Mouse (Mus musculus): Measurements from ENCODE around the gene Itgb2.

Gene Itgb2

GRCm38 (mm10) chr10:77581023-77581407, 51.0 kb downstream of the Itgb2 start:
- no peaks in the 10 kb centered on the region for H3K9me3 ChIP-seq (ENCODE audit: low read length)
- H3K36me3 ChIP-seq (ENCODE audit: insufficient read depth, low read length): peaks cover 19% of the 10 kb centered on the region
- no peak for TF ChIP-seq NANOG (IDR thresholded peaks at IDR 0.05; ENCODE audit: borderline replicate concordance, low read length)
- TF ChIP-seq POU5F1 (IDR thresholded peaks at IDR 0.05; ENCODE audit: borderline replicate concordance, low read length): no peak
- TF ChIP-seq CTCF (conservative IDR thresholded peaks at IDR 0.05; ENCODE audit: low read length): no peak
- H3K4me3 ChIP-seq (replicated peaks; ENCODE audit: low read length): peak overlapping the region; percentile 94
- H3K4me1 ChIP-seq (replicated peaks; ENCODE audit: low read depth, low read length): peaks cover 52% of the 10 kb centered on the region
- no peaks in the 10 kb centered on the region for H3K27me3 ChIP-seq (ENCODE audit: insufficient read depth, low read length)

- Histone ChIP-seq H3K27me3 (ENCODE audit: insufficient read depth, low read length) (no peaks in the 10 kb centered on the region), H3K9me3 (ENCODE audit: low read length) (no peaks in the 10 kb centered on the region), H3K4me3 (replicated peaks; ENCODE audit: low read length) (peak within 1 kb of the TSS; percentile 94), H3K36me3 (ENCODE audit: insufficient read depth, low read length) (peaks cover 26% of the 10 kb centered on the region), H3K4me1 (replicated peaks; ENCODE audit: low read depth, low read length) (peaks cover 58% of the 10 kb centered on the region)
- no peak for TF ChIP-seq NANOG (IDR thresholded peaks at IDR 0.05; ENCODE audit: borderline replicate concordance, low read length)
- no peak for TF ChIP-seq POU5F1 (IDR thresholded peaks at IDR 0.05; ENCODE audit: borderline replicate concordance, low read length)
- no peak for TF ChIP-seq CTCF (conservative IDR thresholded peaks at IDR 0.05; ENCODE audit: low read length)
Measured at GRCm38 (mm10) chr10:77581408-77582284, 51.6 kb downstream of the Itgb2 start, which contains the start of gene Pttg1ip. Gene Pttg1ip (plus strand): TSS chr10:77581720.

GRCm38 (mm10) chr10:77582285-77582618, 52.2 kb downstream of the Itgb2 start:
- Histone ChIP-seq H3K4me1 (replicated peaks; ENCODE audit: low read depth, low read length) (peaks cover 64% of the 10 kb centered on the region), H3K27me3 (ENCODE audit: insufficient read depth, low read length) (no peaks in the 10 kb centered on the region), H3K9me3 (ENCODE audit: low read length) (no peaks in the 10 kb centered on the region), H3K4me3 (replicated peaks; ENCODE audit: low read length) (peak overlapping the region; percentile 94), H3K36me3 (ENCODE audit: insufficient read depth, low read length) (peaks cover 32% of the 10 kb centered on the region)
- no peak for TF ChIP-seq CTCF (conservative IDR thresholded peaks at IDR 0.05; ENCODE audit: low read length)
- TF ChIP-seq POU5F1 (IDR thresholded peaks at IDR 0.05; ENCODE audit: borderline replicate concordance, low read length): no peak
- TF ChIP-seq NANOG (IDR thresholded peaks at IDR 0.05; ENCODE audit: borderline replicate concordance, low read length): no peak

- Histone ChIP-seq H3K4me3 (replicated peaks; ENCODE audit: low read length) (peak overlapping the region; percentile 94), H3K4me1 (replicated peaks; ENCODE audit: low read depth, low read length) (peaks cover 81% of the 10 kb centered on the region), H3K27me3 (ENCODE audit: insufficient read depth, low read length) (no peaks in the 10 kb centered on the region), H3K36me3 (ENCODE audit: insufficient read depth, low read length) (peaks cover 48% of the 10 kb centered on the region), H3K9me3 (ENCODE audit: low read length) (no peaks in the 10 kb centered on the region)
- TF ChIP-seq POU5F1 (IDR thresholded peaks at IDR 0.05; ENCODE audit: borderline replicate concordance, low read length) (no peak), NANOG (IDR thresholded peaks at IDR 0.05; ENCODE audit: borderline replicate concordance, low read length) (no peak), CTCF (conservative IDR thresholded peaks at IDR 0.05; ENCODE audit: low read length) (no peak)
Measured at GRCm38 (mm10) chr10:77583795-77584422, 53.9 kb downstream of the Itgb2 start.

GRCm38 (mm10) chr10:77586637-77587036, 56.6 kb downstream of the Itgb2 start:
- H3K36me3 ChIP-seq (ENCODE audit: insufficient read depth, low read length): peaks cover 72% of the 10 kb centered on the region
- TF ChIP-seq NANOG (IDR thresholded peaks at IDR 0.05; ENCODE audit: borderline replicate concordance, low read length): no peak
- TF ChIP-seq POU5F1 (IDR thresholded peaks at IDR 0.05; ENCODE audit: borderline replicate concordance, low read length): no peak
- no peak for TF ChIP-seq CTCF (conservative IDR thresholded peaks at IDR 0.05; ENCODE audit: low read length)
- no peaks in the 10 kb centered on the region for H3K27me3 ChIP-seq (ENCODE audit: insufficient read depth, low read length)
- no peaks in the 10 kb centered on the region for H3K9me3 ChIP-seq (ENCODE audit: low read length)
- peaks cover 87% of the 10 kb centered on the region for H3K4me1 ChIP-seq (replicated peaks; ENCODE audit: low read depth, low read length)
- no peak overlapping the region for H3K4me3 ChIP-seq (replicated peaks; ENCODE audit: low read length)

- Histone ChIP-seq H3K9me3 (ENCODE audit: low read length) (no peaks in the 10 kb centered on the region), H3K4me1 (replicated peaks; ENCODE audit: low read depth, low read length) (peaks cover 90% of the 10 kb centered on the region), H3K36me3 (ENCODE audit: insufficient read depth, low read length) (peaks cover 78% of the 10 kb centered on the region), H3K4me3 (replicated peaks; ENCODE audit: low read length) (no peak overlapping the region), H3K27me3 (ENCODE audit: insufficient read depth, low read length) (no peaks in the 10 kb centered on the region)
- TF ChIP-seq NANOG (IDR thresholded peaks at IDR 0.05; ENCODE audit: borderline replicate concordance, low read length): no peak
- TF ChIP-seq POU5F1 (IDR thresholded peaks at IDR 0.05; ENCODE audit: borderline replicate concordance, low read length): no peak
- TF ChIP-seq CTCF (conservative IDR thresholded peaks at IDR 0.05; ENCODE audit: low read length): no peak
Measured at GRCm38 (mm10) chr10:77587091-77587775, 57.2 kb downstream of the Itgb2 start.

- H3K36me3 ChIP-seq (ENCODE audit: insufficient read depth, low read length): peaks cover 84% of the 10 kb centered on the region
- TF ChIP-seq NANOG (IDR thresholded peaks at IDR 0.05; ENCODE audit: borderline replicate concordance, low read length): no peak
- TF ChIP-seq POU5F1 (IDR thresholded peaks at IDR 0.05; ENCODE audit: borderline replicate concordance, low read length): no peak
- TF ChIP-seq CTCF (conservative IDR thresholded peaks at IDR 0.05; ENCODE audit: low read length): no peak
- H3K4me1 ChIP-seq (replicated peaks; ENCODE audit: low read depth, low read length): peaks cover 90% of the 10 kb centered on the region
- H3K4me3 ChIP-seq (replicated peaks; ENCODE audit: low read length): no peak overlapping the region
- no peaks in the 10 kb centered on the region for H3K27me3 ChIP-seq (ENCODE audit: insufficient read depth, low read length)
- no peaks in the 10 kb centered on the region for H3K9me3 ChIP-seq (ENCODE audit: low read length)
Measured at GRCm38 (mm10) chr10:77588036-77588435, 58.0 kb downstream of the Itgb2 start.

GRCm38 (mm10) chr10:77589117-77589516, 59.1 kb downstream of the Itgb2 start:
- Histone ChIP-seq H3K4me3 (replicated peaks; ENCODE audit: low read length) (peak overlapping the region; percentile 52), H3K4me1 (replicated peaks; ENCODE audit: low read depth, low read length) (peaks cover 89% of the 10 kb centered on the region), H3K36me3 (ENCODE audit: insufficient read depth, low read length) (peaks cover 84% of the 10 kb centered on the region), H3K9me3 (ENCODE audit: low read length) (no peaks in the 10 kb centered on the region), H3K27me3 (ENCODE audit: insufficient read depth, low read length) (no peaks in the 10 kb centered on the region)
- TF ChIP-seq NANOG (IDR thresholded peaks at IDR 0.05; ENCODE audit: borderline replicate concordance, low read length): no peak

Data from E14TG2a.4 (cell line).